Mouse (Mus musculus): ENCODE data around the gene Srp14. TPM values are rescaled to one million over a fixed set of nuclear protein-coding genes. Genes with fewer than 3 reads are reported as not detected.

Gene Srp14
- polyA plus RNA-seq (2012; ENCODE audit: insufficient read depth, insufficient read length, low replicate concordance, missing spikeins) = 413 and 726 TPM in 2 replicates

- Histone ChIP-seq H3K27ac (ENCODE audit: insufficient read depth, low read depth, low read length) (peak within 1 kb of the TSS; percentile 63), H3K4me1 (ENCODE audit: control insufficient read depth, insufficient read depth, low read length) (peaks cover 8% of the 10 kb centered on the region), H3K4me3 (ENCODE audit: insufficient read depth, low read depth, low read length) (peak within 1 kb of the TSS; percentile 85)
- WGBS = under 1% methylated on average over 35 of the region's 35 CpGs
- TF ChIP-seq POLR2A (IDR thresholded peaks at IDR 0.05; ENCODE audit: insufficient read depth, low read depth, low read length) (peak; percentile 93), CTCF (IDR thresholded peaks at IDR 0.05; ENCODE audit: insufficient read depth, low read depth, low read length) (no peak)
These were observed at the start of gene Srp14 for GRCm38 (mm10) chr2:118479550-118479909. Srp14 (minus strand) TSS chr2:118479711.

GRCm38 (mm10) chr2:118526545-118526944 lies 47.0 kb upstream of the Srp14 start:
- H3K4me1 ChIP-seq (ENCODE audit: control insufficient read depth, insufficient read depth, low read length) = peaks cover 7% of the 10 kb centered on the region; the same call in 1 of the 2 replicates
- TF ChIP-seq CTCF (IDR thresholded peaks at IDR 0.05; ENCODE audit: insufficient read depth, low read depth, low read length) = no peak
- no peak for TF ChIP-seq POLR2A (IDR thresholded peaks at IDR 0.05; ENCODE audit: insufficient read depth, low read depth, low read length)
- 93% methylated on average over 5 of the region's 5 CpGs for WGBS
- H3K4me3 ChIP-seq (ENCODE audit: insufficient read depth, low read depth, low read length) = no peak overlapping the region
- H3K27ac ChIP-seq (ENCODE audit: insufficient read depth, low read depth, low read length) = no peak overlapping the region

GRCm38 (mm10) chr2:118524811-118525210 lies 45.3 kb upstream of the Srp14 start:
- H3K4me1 ChIP-seq (ENCODE audit: control insufficient read depth, insufficient read depth, low read length) = peaks cover 14% of the 10 kb centered on the region
- 89% methylated on average over 3 of the region's 3 CpGs for WGBS
- no peak overlapping the region for H3K4me3 ChIP-seq (ENCODE audit: insufficient read depth, low read depth, low read length)
- no peak overlapping the region for H3K27ac ChIP-seq (ENCODE audit: insufficient read depth, low read depth, low read length)
- no peak for TF ChIP-seq CTCF (IDR thresholded peaks at IDR 0.05; ENCODE audit: insufficient read depth, low read depth, low read length)

- Histone ChIP-seq H3K27ac (ENCODE audit: insufficient read depth, low read depth, low read length) (no peak overlapping the region), H3K4me1 (ENCODE audit: control insufficient read depth, insufficient read depth, low read length) (peaks cover 9% of the 10 kb centered on the region), H3K4me3 (ENCODE audit: insufficient read depth, low read depth, low read length) (no peak overlapping the region)
- WGBS = 68% methylated on average over 5 of the region's 5 CpGs
- TF ChIP-seq POLR2A (IDR thresholded peaks at IDR 0.05; ENCODE audit: insufficient read depth, low read depth, low read length) (no peak), CTCF (IDR thresholded peaks at IDR 0.05; ENCODE audit: insufficient read depth, low read depth, low read length) (no peak)
These were observed 43.7 kb upstream of the Srp14 start for GRCm38 (mm10) chr2:118523163-118523730.

DNA sequence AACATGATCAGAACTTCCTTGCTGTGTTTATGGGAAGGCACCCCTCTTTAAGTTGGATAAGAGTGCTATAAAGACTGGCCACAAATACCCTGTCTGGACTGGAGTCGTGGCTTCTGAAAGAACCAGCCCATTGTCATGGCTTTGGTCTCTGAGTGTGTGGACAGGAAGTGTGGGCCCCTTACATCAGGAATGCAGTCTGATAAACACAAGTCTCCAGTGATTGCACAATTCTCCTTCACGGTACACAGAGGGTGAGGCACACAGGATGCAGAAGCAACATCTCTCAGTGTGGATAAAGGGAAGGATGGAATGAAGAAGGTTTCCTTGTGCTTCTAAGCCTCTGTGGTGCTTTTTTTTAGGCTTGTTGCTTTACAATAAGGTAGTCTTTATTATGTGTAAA lies 42.8 kb upstream of the Srp14 start:
- Histone ChIP-seq H3K27ac (ENCODE audit: insufficient read depth, low read depth, low read length) (no peak overlapping the region), H3K4me1 (ENCODE audit: control insufficient read depth, insufficient read depth, low read length) (peaks cover 9% of the 10 kb centered on the region), H3K4me3 (ENCODE audit: insufficient read depth, low read depth, low read length) (no peak overlapping the region)
- TF ChIP-seq CTCF (IDR thresholded peaks at IDR 0.05; ENCODE audit: insufficient read depth, low read depth, low read length) (no peak), POLR2A (IDR thresholded peaks at IDR 0.05; ENCODE audit: insufficient read depth, low read depth, low read length) (no peak)
- 80% methylated on average over 2 of the region's 2 CpGs for WGBS

- no peak overlapping the region for H3K4me3 ChIP-seq (ENCODE audit: insufficient read depth, low read depth, low read length)
- no peak overlapping the region for H3K27ac ChIP-seq (ENCODE audit: insufficient read depth, low read depth, low read length)
- 54% methylated on average over 9 of the region's 9 CpGs for WGBS
- no peak for TF ChIP-seq POLR2A (IDR thresholded peaks at IDR 0.05; ENCODE audit: insufficient read depth, low read depth, low read length)
- TF ChIP-seq CTCF (IDR thresholded peaks at IDR 0.05; ENCODE audit: insufficient read depth, low read depth, low read length) = no peak
- H3K4me1 ChIP-seq (ENCODE audit: control insufficient read depth, insufficient read depth, low read length) = peaks cover 9% of the 10 kb centered on the region
These were observed 40.8 kb upstream of the Srp14 start for GRCm38 (mm10) chr2:118520042-118520933.

GRCm38 (mm10) chr2:118512418-118513377 lies 33.2 kb upstream of the Srp14 start:
- 88% methylated on average over 16 of the region's 16 CpGs for WGBS
- Histone ChIP-seq H3K27ac (ENCODE audit: insufficient read depth, low read depth, low read length) (no peak overlapping the region), H3K4me3 (ENCODE audit: insufficient read depth, low read depth, low read length) (no peak overlapping the region), H3K4me1 (ENCODE audit: control insufficient read depth, insufficient read depth, low read length) (peaks cover 2% of the 10 kb centered on the region; the same call in 1 of the 2 replicates)
- TF ChIP-seq CTCF (IDR thresholded peaks at IDR 0.05; ENCODE audit: insufficient read depth, low read depth, low read length) = no peak

- no peak overlapping the region for H3K4me3 ChIP-seq (ENCODE audit: insufficient read depth, low read depth, low read length)
- peaks cover 2% of the 10 kb centered on the region; the same call in 1 of the 2 replicates for H3K4me1 ChIP-seq (ENCODE audit: control insufficient read depth, insufficient read depth, low read length)
- H3K27ac ChIP-seq (ENCODE audit: insufficient read depth, low read depth, low read length) = no peak overlapping the region
- WGBS = 80% methylated on average over 11 of the region's 11 CpGs
- TF ChIP-seq POLR2A (IDR thresholded peaks at IDR 0.05; ENCODE audit: insufficient read depth, low read depth, low read length) = no peak
- TF ChIP-seq CTCF (IDR thresholded peaks at IDR 0.05; ENCODE audit: insufficient read depth, low read depth, low read length) = no peak
These were observed 32.4 kb upstream of the Srp14 start for GRCm38 (mm10) chr2:118511779-118512417.
